Mouse (Mus musculus): ENCODE data around the gene Atg14.

- TF ChIP-seq POLR2A (IDR thresholded peaks at IDR 0.05; ENCODE audit: borderline replicate concordance, extremely low read depth, low read depth, low read length), result no peak
- no peak for TF ChIP-seq CTCF (IDR thresholded peaks at IDR 0.05; ENCODE audit: insufficient read depth, low read length)
Observed at GRCm38 (mm10) chr14:47572707-47573106, 2.3 kb upstream of the Atg14 start.

Data from lung, adult 2 months (tissue).